Mouse (Mus musculus): ENCODE results near the gene Enpp4. TPM values are rescaled to one million over a fixed set of nuclear protein-coding genes. Genes with fewer than 3 reads are reported as not detected.

Enpp4 gene
- polyA plus RNA-seq, 1 experiment from 2014 or later: 4.8 TPM

GRCm38 (mm10) chr17:44075601-44076000 is 30.0 kb downstream of the Enpp4 start:
- no peak for DNase-seq
- ATAC-seq (ENCODE audit: insufficient read depth): no peak
- no peaks in the 10 kb centered on the region for H3K9me3 ChIP-seq (ENCODE audit: low read depth, low read length)

GRCm38 (mm10) chr17:44071680-44072079 is 33.9 kb downstream of the Enpp4 start:
- Histone ChIP-seq H3K27ac (ENCODE audit: low read depth) (no peak overlapping the region), H3K36me3 (ENCODE audit: insufficient read depth) (no peaks in the 10 kb centered on the region), H3K4me1 (ENCODE audit: insufficient read depth) (no peaks in the 10 kb centered on the region), H3K4me3 (ENCODE audit: low read depth, low read length) (no peak overlapping the region), H3K9me3 (ENCODE audit: low read depth, low read length) (no peaks in the 10 kb centered on the region), H3K4me2 (no peak overlapping the region), H3K9ac (no peak overlapping the region), H3K27me3 (ENCODE audit: insufficient read depth, low read length) (no peaks in the 10 kb centered on the region)
- DNase-seq (no peak), ATAC-seq (ENCODE audit: insufficient read depth) (no peak)
- no peak for TF ChIP-seq CTCF (IDR thresholded peaks at IDR 0.05; ENCODE audit: low read depth)

More at GRCm38 (mm10) chr17:44075601-44076000, 30.0 kb downstream of the Enpp4 start:
- TF ChIP-seq CTCF (IDR thresholded peaks at IDR 0.05; ENCODE audit: low read depth): no peak
- H3K27ac ChIP-seq (ENCODE audit: low read depth): no peak overlapping the region
- no peak overlapping the region for H3K4me3 ChIP-seq (ENCODE audit: low read depth, low read length)
- H3K9ac ChIP-seq: no peak overlapping the region
- WGBS: 62% methylated on average over 3 of the region's 3 CpGs
- H3K4me1 ChIP-seq (ENCODE audit: insufficient read depth): no peaks in the 10 kb centered on the region
- H3K36me3 ChIP-seq (ENCODE audit: insufficient read depth): no peaks in the 10 kb centered on the region
- H3K27me3 ChIP-seq (ENCODE audit: insufficient read depth, low read length): no peaks in the 10 kb centered on the region
- no peak overlapping the region for H3K4me2 ChIP-seq

GRCm38 (mm10) chr17:44068876-44069275 is 36.7 kb downstream of the Enpp4 start:
- no peaks in the 10 kb centered on the region for H3K9me3 ChIP-seq (ENCODE audit: low read depth, low read length)
- ATAC-seq (ENCODE audit: insufficient read depth): no peak
- no peaks in the 10 kb centered on the region for H3K4me1 ChIP-seq (ENCODE audit: insufficient read depth)
- H3K9ac ChIP-seq: no peak overlapping the region
- TF ChIP-seq CTCF (IDR thresholded peaks at IDR 0.05; ENCODE audit: low read depth): no peak
- H3K4me2 ChIP-seq: no peak overlapping the region
- H3K4me3 ChIP-seq (ENCODE audit: low read depth, low read length): no peak overlapping the region
- H3K36me3 ChIP-seq (ENCODE audit: insufficient read depth): no peaks in the 10 kb centered on the region
- H3K27ac ChIP-seq (ENCODE audit: low read depth): no peak overlapping the region
- no peaks in the 10 kb centered on the region for H3K27me3 ChIP-seq (ENCODE audit: insufficient read depth, low read length)
- no peak for DNase-seq
- WGBS: 65% methylated on average over 6 of the region's 6 CpGs

GRCm38 (mm10) chr17:44061289-44061890 is 44.2 kb downstream of the Enpp4 start:
- no peak overlapping the region for H3K27ac ChIP-seq (ENCODE audit: low read depth)
- no peaks in the 10 kb centered on the region for H3K27me3 ChIP-seq (ENCODE audit: insufficient read depth, low read length)
- no peak overlapping the region for H3K4me3 ChIP-seq (ENCODE audit: low read depth, low read length)
- no peaks in the 10 kb centered on the region for H3K9me3 ChIP-seq (ENCODE audit: low read depth, low read length)
- H3K4me2 ChIP-seq: no peak overlapping the region
- no peaks in the 10 kb centered on the region for H3K36me3 ChIP-seq (ENCODE audit: insufficient read depth)
- no peak for ATAC-seq (ENCODE audit: insufficient read depth)
- TF ChIP-seq CTCF (IDR thresholded peaks at IDR 0.05; ENCODE audit: low read depth): no peak
- H3K4me1 ChIP-seq (ENCODE audit: insufficient read depth): no peaks in the 10 kb centered on the region
- 75% methylated on average over 5 of the region's 5 CpGs for WGBS
- no peak overlapping the region for H3K9ac ChIP-seq
- DNase-seq: no peak

GRCm38 (mm10) chr17:44060781-44061180 is 44.8 kb downstream of the Enpp4 start:
- H3K4me1 ChIP-seq (ENCODE audit: insufficient read depth): no peaks in the 10 kb centered on the region
- no peaks in the 10 kb centered on the region for H3K9me3 ChIP-seq (ENCODE audit: low read depth, low read length)
- no peaks in the 10 kb centered on the region for H3K36me3 ChIP-seq (ENCODE audit: insufficient read depth)
- ATAC-seq (ENCODE audit: insufficient read depth): no peak
- 96% methylated on average over 1 of the region's 1 CpGs for WGBS
- no peak overlapping the region for H3K4me2 ChIP-seq
- H3K27me3 ChIP-seq (ENCODE audit: insufficient read depth, low read length): no peaks in the 10 kb centered on the region
- H3K9ac ChIP-seq: no peak overlapping the region
- no peak for DNase-seq
- H3K4me3 ChIP-seq (ENCODE audit: low read depth, low read length): no peak overlapping the region
- no peak overlapping the region for H3K27ac ChIP-seq (ENCODE audit: low read depth)
- no peak for TF ChIP-seq CTCF (IDR thresholded peaks at IDR 0.05; ENCODE audit: low read depth)

- Histone ChIP-seq H3K4me2 (no peak overlapping the region), H3K9me3 (ENCODE audit: low read depth, low read length) (no peaks in the 10 kb centered on the region), H3K4me3 (ENCODE audit: low read depth, low read length) (no peak overlapping the region), H3K9ac (no peak overlapping the region), H3K4me1 (ENCODE audit: insufficient read depth) (no peaks in the 10 kb centered on the region), H3K36me3 (ENCODE audit: insufficient read depth) (no peaks in the 10 kb centered on the region), H3K27me3 (ENCODE audit: insufficient read depth, low read length) (no peaks in the 10 kb centered on the region), H3K27ac (ENCODE audit: low read depth) (no peak overlapping the region)
- ATAC-seq (ENCODE audit: insufficient read depth) (no peak), DNase-seq (no peak)
- no peak for TF ChIP-seq CTCF (IDR thresholded peaks at IDR 0.05; ENCODE audit: low read depth)
These were observed 47.5 kb downstream of the Enpp4 start for GRCm38 (mm10) chr17:44058145-44058544.

- DNase-seq: no peak
- no peak overlapping the region for H3K4me3 ChIP-seq (ENCODE audit: low read depth, low read length)
- WGBS: 83% methylated on average over 1 of the region's 1 CpGs
- no peak for ATAC-seq (ENCODE audit: insufficient read depth)
- no peaks in the 10 kb centered on the region for H3K9me3 ChIP-seq (ENCODE audit: low read depth, low read length)
- no peak overlapping the region for H3K27ac ChIP-seq (ENCODE audit: low read depth)
- no peak overlapping the region for H3K9ac ChIP-seq
- H3K27me3 ChIP-seq (ENCODE audit: insufficient read depth, low read length): no peaks in the 10 kb centered on the region
- H3K4me1 ChIP-seq (ENCODE audit: insufficient read depth): no peaks in the 10 kb centered on the region
- TF ChIP-seq CTCF (IDR thresholded peaks at IDR 0.05; ENCODE audit: low read depth): no peak
- H3K4me2 ChIP-seq: no peak overlapping the region
- H3K36me3 ChIP-seq (ENCODE audit: insufficient read depth): no peaks in the 10 kb centered on the region
These were observed 48.5 kb downstream of the Enpp4 start for GRCm38 (mm10) chr17:44057123-44057522.

GRCm38 (mm10) chr17:44053427-44053826 is 52.2 kb downstream of the Enpp4 start:
- no peaks in the 10 kb centered on the region for H3K9me3 ChIP-seq (ENCODE audit: low read depth, low read length)
- no peaks in the 10 kb centered on the region for H3K27me3 ChIP-seq (ENCODE audit: insufficient read depth, low read length)
- ATAC-seq (ENCODE audit: insufficient read depth) (no peak), DNase-seq (no peak)
- H3K36me3 ChIP-seq (ENCODE audit: insufficient read depth): no peaks in the 10 kb centered on the region
- WGBS: 73% methylated on average over 4 of the region's 4 CpGs
- H3K9ac ChIP-seq: no peak overlapping the region
- TF ChIP-seq CTCF (IDR thresholded peaks at IDR 0.05; ENCODE audit: low read depth): no peak
- no peak overlapping the region for H3K4me2 ChIP-seq
- no peak overlapping the region for H3K27ac ChIP-seq (ENCODE audit: low read depth)
- H3K4me3 ChIP-seq (ENCODE audit: low read depth, low read length): no peak overlapping the region
- no peaks in the 10 kb centered on the region for H3K4me1 ChIP-seq (ENCODE audit: insufficient read depth)

Other genes with a start within 250 kb of the Enpp4 start
- 8.9 and 11.3 TPM in 2 replicates for gene Enpp5, start 27.0 kb downstream of the Enpp4 start, polyA plus RNA-seq (2014; fragmentation: Nextera tagmentation; extraction: Ambion mirVana)
- 3.3 and 4.5 TPM in 2 replicates for gene Clic5, start 82.8 kb upstream of the Enpp4 start, polyA plus RNA-seq (2014; fragmentation: Nextera tagmentation; extraction: Ambion mirVana)

All from lung, embryonic 14.5 days (tissue).